In the genomic region with DNA sequence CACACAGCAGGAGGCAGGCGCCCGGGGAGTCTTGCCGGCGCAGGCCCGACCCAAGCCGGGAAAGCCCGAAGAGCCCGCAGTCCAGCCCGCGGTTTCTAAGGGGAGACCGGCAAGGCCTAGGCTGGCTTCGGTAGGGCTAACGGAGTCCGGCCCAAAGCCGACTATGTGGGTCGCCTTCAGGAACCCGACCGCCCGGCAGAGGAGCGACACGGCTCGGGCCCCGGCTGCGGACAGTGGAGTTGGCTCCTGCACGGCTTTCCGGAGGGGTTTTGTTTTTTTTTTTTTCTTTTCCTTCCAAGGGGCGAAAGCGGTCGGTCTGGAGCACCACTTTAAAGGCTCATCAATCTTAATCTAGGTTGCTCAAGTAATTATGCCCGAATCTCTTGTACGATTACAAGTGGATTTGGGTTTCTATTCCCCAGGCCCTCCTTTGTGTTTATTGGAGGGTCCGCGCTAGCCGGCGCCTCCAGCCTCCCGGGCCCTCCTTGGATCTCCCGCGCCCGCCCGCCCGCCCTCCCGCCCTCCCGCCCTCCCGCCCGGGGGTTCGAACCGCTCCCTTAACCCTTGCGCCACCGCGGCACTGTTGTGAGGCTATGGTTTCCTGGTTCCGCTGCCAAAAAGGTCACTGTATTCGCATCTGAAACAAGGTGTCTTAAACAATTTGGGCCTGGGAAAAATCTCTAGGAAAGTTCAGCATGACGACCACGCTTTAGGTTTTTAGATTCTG, we compare ENCODE assay signal across 8 mouse cellular contexts. TPM values are rescaled to one million over a fixed set of nuclear protein-coding genes. Genes with fewer than 3 reads are reported as not detected.
A peak's percentile ranks its signal among the peaks of the same experiment; 100 is the strongest.
DNase-seq lines count a peak whose midpoint lies in the region; ATAC-seq lines count a peak whose summit lies in the region.

No protein-coding gene starts in this region.

- H3K9ac ChIP-seq in embryonic facial prominence, embryonic 14.5 days (ENCODE audit: low read depth, low read length): peak overlapping the region; percentile 92
- H3K9ac ChIP-seq in heart, embryonic 13.5 days: peak overlapping the region; percentile 79
- H3K9ac ChIP-seq in kidney, embryonic 15.5 days: peak overlapping the region; percentile 55

- peak overlapping the region; percentile 47 for H3K4me3 ChIP-seq in embryonic facial prominence, embryonic 14.5 days (ENCODE audit: low read depth, low read length)
- H3K4me3 ChIP-seq in heart, embryonic 13.5 days: peak overlapping the region; percentile 54
- H3K4me3 ChIP-seq in kidney, embryonic 15.5 days (replicated peaks): peak overlapping the region; percentile 50

- H3K27me3 ChIP-seq in embryonic facial prominence, embryonic 14.5 days (replicated peaks; ENCODE audit: control insufficient read depth, insufficient read depth, low read length): peaks cover 6% of the 10 kb centered on the region
- peaks cover 50% of the 10 kb centered on the region for H3K27me3 ChIP-seq in heart, embryonic 13.5 days (replicated peaks)
- peaks cover 54% of the 10 kb centered on the region for H3K27me3 ChIP-seq in kidney, embryonic 15.5 days

- H3K27ac ChIP-seq in embryonic facial prominence, embryonic 14.5 days (replicated peaks; ENCODE audit: low read depth, low read length): peak overlapping the region; percentile 97
- H3K27ac ChIP-seq in heart, embryonic 13.5 days (replicated peaks): no peak overlapping the region
- H3K27ac ChIP-seq in kidney, embryonic 15.5 days: no peak overlapping the region

- H3K4me1 ChIP-seq in embryonic facial prominence, embryonic 14.5 days (ENCODE audit: control insufficient read depth, insufficient read depth, low read length): peaks cover 6% of the 10 kb centered on the region; the same call in 1 of the 2 replicates
- peaks cover 21% of the 10 kb centered on the region for H3K4me1 ChIP-seq in heart, embryonic 13.5 days
- peaks cover 22% of the 10 kb centered on the region for H3K4me1 ChIP-seq in kidney, embryonic 15.5 days

- under 1% methylated on average over 50 of the region's 54 CpGs for WGBS in embryonic facial prominence, embryonic 14.5 days
- 2% methylated on average over 54 of the region's 54 CpGs for WGBS in heart, embryonic 13.5 days
- WGBS in kidney, embryonic 15.5 days: under 1% methylated on average over 54 of the region's 54 CpGs

- ATAC-seq in embryonic facial prominence, embryonic 14.5 days (ENCODE audit: low read depth): peak; percentile 64
- ATAC-seq in heart, embryonic 13.5 days (ENCODE audit: extremely low read depth, insufficient number of reproducible peaks, low FRiP score, low TSS enrichment): no peak
- ATAC-seq in kidney, embryonic 15.5 days (replicated peaks; ENCODE audit: low FRiP score): peak; percentile 79

- peak; percentile 5 to 15 for DNase-seq in spleen, postnatal 10 days (ENCODE audit: low spot score in 2 of 2)
- DNase-seq in spleen, postnatal 14 days (ENCODE audit: low spot score in 2 of 2): no peak
- DNase-seq in embryonic facial prominence, embryonic 14.5 days (ENCODE audit: low spot score): peak; percentile 85
- peak; percentile 25 for DNase-seq in lung, postnatal 14 days
- DNase-seq in retina, embryonic 14.5 days (ENCODE audit: low spot score): peak; percentile 77
- no peak for DNase-seq in layer of hippocampus, adult 9-10 months (ENCODE audit: low spot score)

- H3K9me3 ChIP-seq in embryonic facial prominence, embryonic 14.5 days (ENCODE audit: control insufficient read depth, low read length): no peaks in the 10 kb centered on the region
- H3K9me3 ChIP-seq in heart, embryonic 13.5 days: no peaks in the 10 kb centered on the region
- H3K9me3 ChIP-seq in kidney, embryonic 15.5 days (replicated peaks): no peaks in the 10 kb centered on the region

- H3K4me2 ChIP-seq in embryonic facial prominence, embryonic 14.5 days (ENCODE audit: low read depth, low read length): peak overlapping the region; percentile 87
- peak overlapping the region; percentile 79 for H3K4me2 ChIP-seq in heart, embryonic 13.5 days
- H3K4me2 ChIP-seq in kidney, embryonic 15.5 days: peak overlapping the region; percentile 84

- no peaks in the 10 kb centered on the region for H3K36me3 ChIP-seq in embryonic facial prominence, embryonic 14.5 days (ENCODE audit: control insufficient read depth, insufficient read depth, low read length)
- no peaks in the 10 kb centered on the region for H3K36me3 ChIP-seq in heart, embryonic 13.5 days
- H3K36me3 ChIP-seq in kidney, embryonic 15.5 days: no peaks in the 10 kb centered on the region

RNA-seq across cellular contexts. Expression of a gene that starts 5.3 kb away (rescaled TPM):
- 21.9 and 24.6 TPM in 2 replicates for polyA plus RNA-seq in embryonic facial prominence, embryonic 14.5 days (2014; fragmentation: Nextera tagmentation; extraction: Ambion mirVana)
- 0.34 and 0.76 TPM in 2 replicates for polyA plus RNA-seq in heart, embryonic 13.5 days (2015; fragmentation: Nextera tagmentation; extraction: Ambion mirVana)
- 0.98 and 1.8 TPM in 2 replicates for polyA plus RNA-seq in kidney, embryonic 15.5 days (2015; fragmentation: Nextera tagmentation; extraction: Ambion mirVana)

Comparison
In these comparisons a context has a peak if more than half of its experiments do, and no peak if none do; other contexts are left out.
1. DNase-seq: peak in spleen, postnatal 10 days (2 of 2), embryonic facial prominence, embryonic 14.5 days (single experiment), lung, postnatal 14 days (single experiment) and retina, embryonic 14.5 days (single experiment); none in spleen, postnatal 14 days (0 of 2) and layer of hippocampus, adult 9-10 months (single experiment).
2. Peak in every context shown above with its lines, with median percentiles within 50 percentile points of each other: H3K4me2 ChIP-seq, H3K4me3 ChIP-seq and H3K9ac ChIP-seq.